Mouse (Mus musculus) large intestine, adult 2 months (tissue): Measurements from ENCODE around the gene Gm20388. TPM values are rescaled to one million over a fixed set of nuclear protein-coding genes. Genes with fewer than 3 reads are reported as not detected.
"Not testable (repeated sequence)": the region's sequence is repeated elsewhere in the genome, so short reads cannot be mapped to it uniquely, and the experiment has no call there.

Source experiments
- DNase-seq: peaks from one replicate; pipeline ENCODE4 v3.0.0-alpha.2; 2012; ENCODE audit warnings: low read depth, low spot score
- WGBS: fragments of 180-500 bp; shearing (Covaris S2); methylation state at CpG from one replicate; pipeline ENCODE4 v1.1.7; 2018; 5-methylcytosine and 5-hydroxymethylcytosine counted together
- polyA plus RNA-seq: library from polyadenylated mRNA; depleted of rRNA; stranded (reverse); fragments of >200 nt; gene quantifications from 2 replicates; pipeline ENCODE4 v1.2.3, GENCODE M21; 2012

Gm20388 gene
- polyA plus RNA-seq, 1 experiment: 31.5 TPM

DNA sequence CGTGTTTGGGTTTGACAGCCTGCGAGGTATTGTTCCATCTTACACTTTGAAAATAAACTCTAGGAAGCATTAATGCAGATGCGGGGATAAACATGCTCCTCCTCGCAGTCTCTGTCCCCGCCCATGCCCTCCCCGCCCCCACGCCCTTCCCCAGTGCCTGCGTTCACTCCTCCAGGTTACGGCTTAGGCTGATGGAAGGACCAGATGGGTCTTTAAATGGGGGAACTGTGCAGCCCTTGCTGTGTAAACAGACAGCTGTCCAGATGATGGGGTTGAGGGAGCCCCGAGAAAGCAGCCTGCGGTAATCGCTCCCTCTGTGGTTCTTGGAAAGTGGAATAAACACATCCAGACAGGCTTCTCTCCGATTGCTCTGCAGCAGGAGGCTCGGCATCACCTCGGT lies 1390.8 kb downstream of the Gm20388 start:
- no peak for DNase-seq
- WGBS: 37% methylated on average over 15 of the region's 15 CpGs

DNA sequence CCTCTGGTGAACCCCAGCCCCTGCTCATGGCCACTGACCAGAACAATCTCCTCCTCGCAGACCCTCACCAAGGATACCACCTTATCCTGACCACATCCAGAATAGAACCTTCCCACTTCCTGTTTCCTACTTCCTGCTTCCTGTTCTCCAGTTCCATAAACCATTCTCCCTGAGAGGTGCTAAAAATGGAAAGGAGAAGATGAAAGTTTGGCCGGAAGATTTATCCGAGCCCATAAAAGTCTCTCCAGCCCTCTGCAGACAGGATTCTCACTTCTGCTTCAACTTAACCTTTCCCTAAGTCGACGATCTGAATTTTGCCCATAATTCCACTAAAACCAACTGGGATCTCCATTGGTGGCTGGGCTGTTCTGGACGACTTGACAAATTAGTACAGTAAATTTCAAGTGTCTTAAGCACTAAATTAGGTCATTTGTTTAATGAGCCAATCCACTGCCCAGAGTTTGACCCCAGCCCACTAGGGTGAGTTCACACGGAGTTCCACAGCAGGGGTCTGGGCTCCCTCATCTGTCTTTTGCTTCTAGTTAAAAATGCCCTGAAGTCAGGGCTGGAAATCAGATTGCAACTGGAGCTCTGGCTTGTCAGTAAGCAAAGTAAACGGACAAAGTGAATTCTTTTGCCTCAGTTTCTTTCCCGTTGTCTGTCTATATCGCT lies 1391.5 kb downstream of the Gm20388 start:
- 64% methylated on average over 10 of the region's 10 CpGs for WGBS
- no peak for DNase-seq

- WGBS: 72% methylated on average over 7 of the region's 7 CpGs
- DNase-seq: no peak
Observed at GRCm38 (mm10) chr8:121307723-121308122, 1397.1 kb downstream of the Gm20388 start.

DNA sequence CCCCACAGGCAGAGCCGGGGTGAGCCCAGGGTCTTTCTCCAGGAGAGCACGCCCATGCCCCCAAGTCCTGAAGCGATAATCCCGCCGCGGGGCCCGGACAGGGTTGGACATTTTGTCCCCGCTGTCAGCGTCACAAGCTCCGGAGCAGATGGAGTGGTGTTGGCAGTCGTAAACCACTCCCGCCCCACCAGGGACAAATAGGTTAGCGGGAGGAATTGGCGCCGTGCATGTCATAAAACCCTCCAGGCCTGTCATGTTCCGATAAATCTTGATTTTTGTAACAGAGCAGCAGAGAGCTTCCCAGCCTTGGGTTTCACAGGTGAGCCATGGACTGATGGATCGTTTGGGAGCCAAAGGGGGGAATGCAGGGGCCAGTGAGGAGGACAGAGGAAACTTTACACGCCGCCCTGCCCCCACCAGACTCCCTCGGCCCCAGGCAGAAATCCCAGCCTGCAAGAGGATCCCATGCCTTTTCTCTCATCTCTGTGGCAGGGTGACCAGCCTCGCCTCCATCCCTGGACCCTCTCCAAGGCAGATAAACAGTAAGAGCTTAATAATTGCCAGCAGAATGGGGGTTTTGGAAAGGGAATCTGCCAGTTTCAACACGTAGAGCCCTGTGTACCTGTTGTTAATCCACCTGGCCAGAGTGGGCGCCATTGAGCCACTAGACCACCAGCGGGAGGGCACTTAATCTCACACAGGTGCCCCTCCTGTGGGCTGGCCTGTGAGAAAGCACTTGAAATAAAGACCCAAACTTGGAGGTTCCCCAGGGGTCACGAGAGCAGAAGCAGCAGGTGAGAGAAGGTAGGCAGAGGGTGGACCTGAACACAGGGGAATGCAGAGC lies 1400.6 kb downstream of the Gm20388 start:
- WGBS: 16% methylated on average over 25 of the region's 25 CpGs
- DNase-seq: no peak

GRCm38 (mm10) chr8:121313458-121313857 lies 1402.8 kb downstream of the Gm20388 start:
- WGBS: 52% methylated on average over 6 of the region's 6 CpGs
- DNase-seq: no peak

DNA sequence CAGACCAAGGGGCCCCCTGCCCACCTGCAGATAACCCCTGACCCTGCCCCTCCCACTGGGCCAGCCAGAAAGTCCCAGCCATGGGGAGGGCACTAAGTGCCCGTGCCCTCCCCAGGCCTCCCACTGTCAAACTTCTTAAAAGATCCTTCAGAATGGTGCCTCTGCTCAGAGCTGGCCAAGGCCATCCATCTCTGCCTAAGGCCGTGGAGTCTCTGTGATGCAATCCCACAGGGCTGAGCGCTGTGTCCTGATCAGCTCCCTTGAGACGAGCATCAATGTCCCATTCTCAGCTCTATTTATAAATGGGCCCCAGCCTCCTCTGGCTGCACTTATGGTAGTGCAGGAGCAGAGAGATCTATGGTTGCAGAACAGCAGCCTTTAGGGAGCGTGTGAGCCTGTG lies 1403.4 kb downstream of the Gm20388 start:
- no peak for DNase-seq
- 66% methylated on average over 5 of the region's 5 CpGs for WGBS

DNA sequence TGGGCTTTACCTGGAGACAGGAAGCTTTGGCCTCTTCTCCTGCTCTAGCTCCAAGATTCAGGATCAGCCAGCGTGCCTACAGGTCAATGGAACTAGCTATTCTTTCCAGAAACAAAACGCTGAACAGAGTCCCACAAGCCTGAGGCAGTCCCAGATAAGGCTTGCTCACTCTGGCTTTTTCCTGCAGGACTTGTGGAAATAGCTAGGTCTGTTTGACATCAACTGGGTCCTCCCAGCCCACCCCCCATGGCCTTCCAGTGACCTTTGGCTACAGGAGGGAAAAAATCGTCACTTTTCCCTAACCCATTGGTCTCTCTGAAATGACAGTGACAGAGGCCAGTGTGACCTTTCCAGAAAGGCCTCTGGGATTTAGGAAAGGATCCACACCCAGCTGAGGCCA lies 1404.9 kb downstream of the Gm20388 start:
- DNase-seq: no peak
- WGBS: 51% methylated on average over 3 of the region's 3 CpGs

- no peak for DNase-seq
- 36% methylated on average over 18 of the region's 18 CpGs for WGBS
Observed at GRCm38 (mm10) chr8:121316009-121316408, 1405.4 kb downstream of the Gm20388 start.

DNA sequence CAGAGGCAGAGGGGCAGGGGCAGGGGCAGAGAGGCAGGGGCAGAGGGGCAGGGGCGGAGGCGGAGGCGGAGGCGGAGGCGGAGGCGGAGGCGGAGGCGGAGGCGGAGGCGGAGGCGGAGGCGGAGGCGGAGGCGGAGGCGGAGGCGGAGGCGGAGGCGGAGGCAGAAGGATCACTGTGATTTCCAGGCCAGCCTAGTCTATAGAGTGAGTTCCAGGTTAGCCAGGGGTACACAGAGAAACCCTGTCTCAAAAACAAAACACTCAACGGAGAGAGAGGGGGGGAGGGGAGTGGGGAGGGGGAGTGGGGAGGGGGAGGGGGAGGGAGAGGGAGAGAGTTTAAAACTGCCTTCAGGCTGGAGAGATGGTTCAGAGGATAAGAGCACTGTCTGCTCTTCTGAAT lies 1408.1 kb downstream of the Gm20388 start:
- WGBS: 0% methylated on average over 1 of the region's 19 CpGs

GRCm38 (mm10) chr8:121319491-121319890 lies 1408.8 kb downstream of the Gm20388 start:
- WGBS: 76% methylated on average over 5 of the region's 5 CpGs
- DNase-seq: no peak

More for the DNA sequence above, 1408.1 kb downstream of the Gm20388 start:
- not testable (repeated sequence) for DNase-seq

DNA sequence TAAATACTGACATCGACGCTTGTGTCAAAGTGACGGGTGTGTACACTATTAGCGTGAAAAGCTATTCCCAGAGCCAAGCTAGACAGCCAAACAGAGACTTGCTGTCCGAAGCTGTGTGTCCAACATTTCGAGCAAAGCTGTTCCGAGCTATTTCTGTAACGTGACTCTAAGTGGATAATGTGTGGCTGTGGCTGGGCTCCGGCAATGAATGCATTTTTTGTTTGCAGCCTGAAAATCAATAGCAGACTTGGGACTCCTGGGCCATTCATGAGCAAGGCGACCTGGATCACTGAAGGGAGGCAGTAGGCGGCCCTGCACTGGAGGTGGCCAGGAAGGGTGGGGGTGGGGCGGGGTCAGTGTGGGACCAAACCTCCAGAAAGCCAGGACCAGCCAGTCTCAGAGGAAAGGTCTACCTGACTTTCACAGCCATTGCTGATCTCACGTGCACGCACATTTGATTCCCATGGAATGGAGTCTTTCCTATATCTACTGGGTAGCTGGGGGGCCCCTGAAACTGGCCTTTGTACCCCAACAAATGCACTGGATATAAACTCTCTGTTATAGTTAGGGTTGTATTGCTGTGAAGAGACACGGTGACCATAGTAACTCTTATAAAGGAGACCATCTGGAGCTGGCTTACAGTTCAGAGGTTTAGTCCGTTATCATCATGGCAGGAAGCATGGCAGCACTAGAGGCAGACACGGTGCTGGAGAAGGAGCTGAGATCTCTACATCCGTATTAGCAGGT lies 1415.7 kb downstream of the Gm20388 start:
- WGBS: 54% methylated on average over 18 of the region's 18 CpGs
- no peak for DNase-seq

DNA sequence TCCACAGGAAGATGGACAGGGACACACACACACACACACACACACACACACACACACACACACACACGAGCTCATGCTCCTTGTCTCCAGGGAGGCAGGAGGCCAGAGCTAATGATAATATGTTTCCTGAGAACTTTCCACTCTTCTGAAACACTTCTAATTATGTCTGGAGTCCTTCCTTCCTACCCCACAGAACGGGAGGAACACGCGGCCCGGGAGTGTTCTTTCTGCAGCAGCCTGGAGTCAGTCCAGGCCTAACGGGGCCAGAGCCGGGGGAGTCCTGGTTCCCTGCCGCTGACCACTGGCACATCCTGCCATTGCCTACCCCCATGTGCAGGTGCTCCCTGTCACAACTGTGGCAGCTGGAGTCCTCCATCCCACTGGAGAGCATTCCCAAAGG lies 1421.8 kb downstream of the Gm20388 start:
- no peak for DNase-seq
- 37% methylated on average over 8 of the region's 8 CpGs for WGBS

- no peak for DNase-seq
- WGBS: 36% methylated on average over 33 of the region's 33 CpGs
Observed at GRCm38 (mm10) chr8:121334495-121335424, 1424.1 kb downstream of the Gm20388 start.

- 96% methylated on average over 7 of the region's 7 CpGs for WGBS
- DNase-seq: no peak
Observed at GRCm38 (mm10) chr8:121335684-121336083, 1425.0 kb downstream of the Gm20388 start.

DNA sequence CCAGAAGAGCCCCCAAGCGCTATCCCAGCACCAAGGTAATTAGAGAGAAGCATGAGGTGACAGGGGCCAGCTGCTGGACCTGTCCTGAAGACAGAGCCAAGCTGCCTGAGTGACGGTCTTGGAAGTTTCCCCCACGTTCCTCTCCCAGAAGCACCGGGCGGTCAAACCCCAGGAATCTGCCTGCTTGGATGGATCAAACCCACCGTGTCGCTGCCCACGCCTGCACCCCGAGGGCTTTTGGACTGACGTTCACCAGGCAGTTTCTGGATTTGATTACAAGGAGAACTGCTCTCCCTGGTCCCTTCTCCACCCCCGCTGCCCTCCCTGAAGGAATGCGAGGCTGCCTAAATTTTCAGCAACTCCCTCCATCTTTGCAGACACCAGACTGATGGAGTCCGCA lies 1432.3 kb downstream of the Gm20388 start:
- no peak for DNase-seq
- 62% methylated on average over 13 of the region's 13 CpGs for WGBS

GRCm38 (mm10) chr8:121344486-121344885 lies 1433.8 kb downstream of the Gm20388 start:
- DNase-seq: no peak
- WGBS: 92% methylated on average over 9 of the region's 9 CpGs

GRCm38 (mm10) chr8:121346175-121346574 lies 1435.5 kb downstream of the Gm20388 start:
- WGBS: 65% methylated on average over 13 of the region's 13 CpGs
- no peak for DNase-seq

- 46% methylated on average over 9 of the region's 9 CpGs for WGBS
Observed at GRCm38 (mm10) chr8:121346862-121347261, 1436.2 kb downstream of the Gm20388 start.

GRCm38 (mm10) chr8:121348998-121349397 lies 1438.4 kb downstream of the Gm20388 start:
- WGBS: 40% methylated on average over 4 of the region's 4 CpGs
- DNase-seq: no peak

More at GRCm38 (mm10) chr8:121346862-121347261, 1436.2 kb downstream of the Gm20388 start:
- no peak for DNase-seq
